Mouse (Mus musculus): ENCODE results near the gene Wdr13. TPM values are rescaled to one million over a fixed set of nuclear protein-coding genes. Genes with fewer than 3 reads are reported as not detected.
A peak's percentile ranks its signal among the peaks of the same experiment; 100 is the strongest.

The Wdr13 gene
- polyA plus RNA-seq, 1 experiment from 2014 or later: 15.6 TPM

DNA sequence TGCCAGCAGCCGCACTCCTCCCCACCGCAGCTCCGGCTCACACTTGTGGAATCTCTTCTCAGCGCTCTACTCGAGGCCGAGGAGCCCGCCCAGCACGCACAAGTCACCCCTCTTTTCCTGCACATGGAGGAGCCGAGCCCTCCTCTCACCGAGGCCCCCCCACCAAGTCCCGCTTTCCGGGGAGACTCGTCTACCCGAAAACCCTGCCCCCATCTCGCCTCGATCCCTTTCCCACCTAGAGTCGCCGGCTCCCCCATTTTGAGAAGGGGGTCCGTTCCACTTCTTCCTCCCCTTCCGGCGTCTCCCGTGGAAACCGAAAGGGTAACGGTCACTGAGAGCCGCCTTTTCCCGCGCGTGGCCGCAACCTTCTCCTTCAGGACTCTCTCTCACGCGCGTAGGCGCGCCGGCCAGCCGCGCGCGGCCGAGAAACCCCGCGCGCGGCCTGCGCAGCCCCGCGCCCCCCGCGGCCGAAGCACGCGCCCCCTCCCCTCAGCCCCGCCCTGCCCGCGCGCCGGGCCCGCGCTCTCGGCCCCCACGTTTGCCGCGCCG is 58.7 kb downstream of the Wdr13 start:
- no peaks in the 10 kb centered on the region for H3K9me3 ChIP-seq (ENCODE audit: control insufficient read depth, low read length)
- H3K27ac ChIP-seq (replicated peaks): peak overlapping the region; percentile 77
- DNase-seq (ENCODE audit: low spot score): peak; percentile 32
- peak overlapping the region; percentile 58 for H3K4me2 ChIP-seq (replicated peaks; ENCODE audit: low read depth)
- no peaks in the 10 kb centered on the region for H3K27me3 ChIP-seq (ENCODE audit: control insufficient read depth, insufficient read depth, low read length)
- H3K4me1 ChIP-seq (replicated peaks; ENCODE audit: control insufficient read depth, insufficient read depth): no peaks in the 10 kb centered on the region
- H3K9ac ChIP-seq (ENCODE audit: low read length): peak overlapping the region; percentile 62
- no peak for TF ChIP-seq EP300 (optimal IDR thresholded peaks at IDR 0.05)
- no peak for TF ChIP-seq CTCF (IDR thresholded peaks at IDR 0.05; ENCODE audit: low read depth)
- ATAC-seq (ENCODE audit: low FRiP score, low TSS enrichment): no peak
- H3K36me3 ChIP-seq (ENCODE audit: control insufficient read depth, insufficient read depth, low read length): no peaks in the 10 kb centered on the region
- WGBS: 17% methylated on average over 30 of the region's 64 CpGs
- H3K4me3 ChIP-seq (ENCODE audit: low read depth, low read length): peak overlapping the region; percentile 53

Other genes with a start within 250 kb of the Wdr13 start
- gene Slc35a2, start 248.9 kb downstream of the Wdr13 start, polyA plus RNA-seq (2015; fragmentation: Nextera tagmentation; extraction: Ambion mirVana): 28.7 and 32.5 TPM in 2 replicates
- gene Pqbp1, start 233.6 kb downstream of the Wdr13 start, polyA plus RNA-seq (2015; fragmentation: Nextera tagmentation; extraction: Ambion mirVana): 60.6 and 62.2 TPM in 2 replicates
- gene Timm17b, start 233.5 kb downstream of the Wdr13 start, polyA plus RNA-seq (2015; fragmentation: Nextera tagmentation; extraction: Ambion mirVana): 85.6 and 90.5 TPM in 2 replicates
- not detected in 2 replicates for gene Gm10491, start 225.1 kb downstream of the Wdr13 start, polyA plus RNA-seq (2015; fragmentation: Nextera tagmentation; extraction: Ambion mirVana)
- gene Gm10490, start 223.3 kb downstream of the Wdr13 start, polyA plus RNA-seq (2015; fragmentation: Nextera tagmentation; extraction: Ambion mirVana): not detected in 2 replicates
- gene Pcsk1n, start 213.1 kb downstream of the Wdr13 start, polyA plus RNA-seq (2015; fragmentation: Nextera tagmentation; extraction: Ambion mirVana): 12.0 and 12.2 TPM in 2 replicates
- not detected in 2 replicates for gene Eras, start 204.3 kb downstream of the Wdr13 start, polyA plus RNA-seq (2015; fragmentation: Nextera tagmentation; extraction: Ambion mirVana)
- gene Hdac6, start 185.0 kb downstream of the Wdr13 start, polyA plus RNA-seq (2015; fragmentation: Nextera tagmentation; extraction: Ambion mirVana): 6.2 and 6.7 TPM in 2 replicates
- 0.07 and 0.28 TPM in 2 replicates for gene Gata1, start 154.8 kb downstream of the Wdr13 start, polyA plus RNA-seq (2015; fragmentation: Nextera tagmentation; extraction: Ambion mirVana)
- 6.0 and 7.5 TPM in 2 replicates for gene Glod5, start 114.4 kb downstream of the Wdr13 start, polyA plus RNA-seq (2015; fragmentation: Nextera tagmentation; extraction: Ambion mirVana)
- 10.8 and 12.3 TPM in 2 replicates for gene Suv39h1, start 58.1 kb downstream of the Wdr13 start, polyA plus RNA-seq (2015; fragmentation: Nextera tagmentation; extraction: Ambion mirVana)
- gene Was, start 42.4 kb downstream of the Wdr13 start, polyA plus RNA-seq (2015; fragmentation: Nextera tagmentation; extraction: Ambion mirVana): 0.39 and 0.42 TPM in 2 replicates
- 599 and 659 TPM in 2 replicates for gene Rbm3, start 13.0 kb upstream of the Wdr13 start, polyA plus RNA-seq (2015; fragmentation: Nextera tagmentation; extraction: Ambion mirVana)
- 6.2 and 6.9 TPM in 2 replicates for gene Tbc1d25, start 43.3 kb upstream of the Wdr13 start, polyA plus RNA-seq (2015; fragmentation: Nextera tagmentation; extraction: Ambion mirVana)
- gene Ebp, start 60.6 kb upstream of the Wdr13 start, polyA plus RNA-seq (2015; fragmentation: Nextera tagmentation; extraction: Ambion mirVana): 75.4 and 85.7 TPM in 2 replicates
- gene Porcn, start 73.6 kb upstream of the Wdr13 start, polyA plus RNA-seq (2015; fragmentation: Nextera tagmentation; extraction: Ambion mirVana): 12.5 and 14.3 TPM in 2 replicates
- gene Ftsj1, start 119.5 kb upstream of the Wdr13 start, polyA plus RNA-seq (2015; fragmentation: Nextera tagmentation; extraction: Ambion mirVana): 19.9 and 20.3 TPM in 2 replicates
- gene Slc38a5, start 138.2 kb upstream of the Wdr13 start, polyA plus RNA-seq (2015; fragmentation: Nextera tagmentation; extraction: Ambion mirVana): 5.2 and 6.4 TPM in 2 replicates
- not detected in 2 replicates for gene Ssxb10, start 194.5 kb upstream of the Wdr13 start, polyA plus RNA-seq (2015; fragmentation: Nextera tagmentation; extraction: Ambion mirVana)
- not detected in 2 replicates for gene Ssxb9, start 234.1 kb upstream of the Wdr13 start, polyA plus RNA-seq (2015; fragmentation: Nextera tagmentation; extraction: Ambion mirVana)